Mouse (Mus musculus) midbrain, embryonic 13.5 days (tissue): ENCODE results near the gene Pold4. TPM values are rescaled to one million over a fixed set of nuclear protein-coding genes. Genes with fewer than 3 reads are reported as not detected.

Experiments used
- ATAC-seq: fragments of 200-750 bp; cut with Nextera tagmentation; 2 replicates; pipeline ENCODE4 v1.8.0; 2017; ENCODE audit warnings: mild to moderate bottlenecking, moderate TSS enrichment, moderate library complexity
- H3K27ac ChIP-seq: fragments of 300-500 bp; sonication (generic); 2 replicates; pipeline ENCODE4 v1.5.1; 2015; ENCODE audit warnings: inconsistent platforms, mild to moderate bottlenecking, moderate library complexity
- H3K27me3 ChIP-seq: fragments of 300-500 bp; sonication (generic); 2 replicates; pipeline ENCODE4 v1.6.1; 2015; ENCODE audit warnings: mild to moderate bottlenecking, inconsistent platforms
- H3K36me3 ChIP-seq: fragments of 300-500 bp; sonication (generic); 2 replicates; pipeline ENCODE4 v1.6.1; 2015; ENCODE audit warnings: mild to moderate bottlenecking, inconsistent platforms
- H3K4me1 ChIP-seq: fragments of 300-500 bp; sonication (generic); replicated peaks from 2 replicates; pipeline ENCODE4 v1.6.1; 2015; ENCODE audit warnings: inconsistent platforms
- H3K4me2 ChIP-seq: fragments of 300-500 bp; sonication (generic); replicated peaks from 2 replicates; pipeline ENCODE4 v1.6.1; 2015; ENCODE audit warnings: moderate library complexity, mild to moderate bottlenecking, inconsistent platforms
- H3K4me3 ChIP-seq: fragments of 300-500 bp; sonication (generic); replicated peaks from 2 replicates; pipeline ENCODE4 v1.5.1; 2015; ENCODE audit warnings: mild to moderate bottlenecking, inconsistent platforms
- H3K9ac ChIP-seq: fragments of 300-500 bp; sonication (generic); replicated peaks from 2 replicates; pipeline ENCODE4 v1.6.1; 2015; ENCODE audit warnings: mild to moderate bottlenecking, inconsistent platforms
- H3K9me3 ChIP-seq: fragments of 300-500 bp; sonication (generic); 2 replicates; pipeline ENCODE4 v1.6.1; 2016; ENCODE audit warnings: mild to moderate bottlenecking, inconsistent platforms
- WGBS: fragments of 180-500 bp; shearing (Covaris S2); methylation state at CpG from one replicate; pipeline ENCODE4 v1.1.7; 2015; 5-methylcytosine and 5-hydroxymethylcytosine counted together
- polyA plus RNA-seq: library from polyadenylated mRNA; unstranded; fragments of >200 nt; fragmentation: Nextera tagmentation; extraction: Ambion mirVana; gene quantifications from 2 replicates; pipeline ENCODE4 v1.2.1, GENCODE M21; 2015

The Pold4 gene
- polyA plus RNA-seq, 1 experiment from 2014 or later, result 15.3 TPM

GRCm38 (mm10) chr19:4194021-4194724, 37.5 kb upstream of the Pold4 start:
- H3K27ac ChIP-seq, result no peak overlapping the region
- WGBS, result 92% methylated on average over 8 of the region's 8 CpGs
- peaks cover 20% of the 10 kb centered on the region for H3K4me1 ChIP-seq
- no peak for ATAC-seq
- H3K4me3 ChIP-seq, result no peak overlapping the region
- H3K4me2 ChIP-seq, result 0 out of 2 replicates have a peak overlapping the region, but pooled peaks have one; percentile 98
- no peaks in the 10 kb centered on the region for H3K9me3 ChIP-seq
- peaks cover 50% of the 10 kb centered on the region for H3K36me3 ChIP-seq
- H3K9ac ChIP-seq, result no peak overlapping the region
- H3K27me3 ChIP-seq, result no peaks in the 10 kb centered on the region

GRCm38 (mm10) chr19:4194776-4195650, 36.7 kb upstream of the Pold4 start:
- ATAC-seq, result no peak
- WGBS, result 86% methylated on average over 12 of the region's 12 CpGs
- peaks cover 22% of the 10 kb centered on the region for H3K4me1 ChIP-seq
- peaks cover 53% of the 10 kb centered on the region for H3K36me3 ChIP-seq
- no peak overlapping the region for H3K27ac ChIP-seq
- no peak overlapping the region for H3K4me3 ChIP-seq
- H3K9ac ChIP-seq, result peak overlapping the region; percentile 10; the same call in 1 of the 2 replicates
- H3K4me2 ChIP-seq, result no peak overlapping the region
- H3K9me3 ChIP-seq, result no peaks in the 10 kb centered on the region
- no peaks in the 10 kb centered on the region for H3K27me3 ChIP-seq

- H3K4me1 ChIP-seq, result peaks cover 32% of the 10 kb centered on the region
Observed at GRCm38 (mm10) chr19:4196048-4196447, 35.7 kb upstream of the Pold4 start.

GRCm38 (mm10) chr19:4196548-4196947, 35.2 kb upstream of the Pold4 start:
- no peak for ATAC-seq
- 67% methylated on average over 5 of the region's 5 CpGs for WGBS
- Histone ChIP-seq H3K4me1 (peaks cover 34% of the 10 kb centered on the region), H3K4me3 (no peak overlapping the region), H3K9ac (no peak overlapping the region), H3K9me3 (no peaks in the 10 kb centered on the region), H3K27ac (no peak overlapping the region), H3K27me3 (no peaks in the 10 kb centered on the region), H3K36me3 (peaks cover 53% of the 10 kb centered on the region), H3K4me2 (no peak overlapping the region)

More at GRCm38 (mm10) chr19:4196048-4196447, 35.7 kb upstream of the Pold4 start:
- Histone ChIP-seq H3K9ac (no peak overlapping the region; the same call in 1 of the 2 replicates), H3K36me3 (peaks cover 53% of the 10 kb centered on the region), H3K4me2 (no peak overlapping the region), H3K27me3 (no peaks in the 10 kb centered on the region), H3K9me3 (no peaks in the 10 kb centered on the region), H3K4me3 (no peak overlapping the region), H3K27ac (no peak overlapping the region)
- ATAC-seq, result no peak
- 69% methylated on average over 2 of the region's 2 CpGs for WGBS

GRCm38 (mm10) chr19:4197180-4197579, 34.5 kb upstream of the Pold4 start:
- H3K36me3 ChIP-seq, result peaks cover 53% of the 10 kb centered on the region
- 75% methylated on average over 3 of the region's 3 CpGs for WGBS
- H3K4me1 ChIP-seq, result peaks cover 39% of the 10 kb centered on the region
- H3K4me2 ChIP-seq, result no peak overlapping the region
- no peak overlapping the region for H3K27ac ChIP-seq
- no peak for ATAC-seq
- no peak overlapping the region for H3K9ac ChIP-seq
- H3K9me3 ChIP-seq, result no peaks in the 10 kb centered on the region
- no peaks in the 10 kb centered on the region for H3K27me3 ChIP-seq
- no peak overlapping the region for H3K4me3 ChIP-seq

DNA sequence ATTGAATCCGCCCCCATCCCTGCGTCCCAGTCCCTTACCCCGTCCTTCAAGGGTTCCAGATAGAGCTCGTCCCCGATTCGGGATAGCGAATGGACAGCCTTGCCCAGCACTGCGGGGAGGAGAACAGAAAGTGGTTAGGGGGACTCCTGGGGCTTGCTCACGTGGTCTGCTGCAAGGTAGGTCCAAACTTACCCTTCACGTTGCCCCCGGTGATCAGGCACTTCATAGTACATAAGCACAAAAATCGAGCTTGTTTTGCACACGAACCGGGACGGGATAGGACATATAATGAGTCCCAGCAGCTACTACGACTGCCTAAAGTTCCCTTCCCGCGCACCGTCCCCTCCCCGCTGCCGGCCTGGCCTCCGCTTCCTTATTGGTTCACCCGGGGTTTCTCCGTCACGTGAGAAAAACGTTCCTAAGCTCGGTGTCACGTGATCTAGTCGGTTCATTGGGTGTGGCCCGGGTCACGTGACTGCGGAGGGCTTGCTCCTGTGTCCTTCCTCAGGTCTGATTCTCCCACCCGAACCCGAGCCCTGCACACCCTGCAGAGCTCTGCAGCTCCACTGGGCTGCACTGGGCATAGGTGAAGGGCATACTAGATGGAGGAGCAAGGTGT, 30.3 kb upstream of the Pold4 start, which contains the start of gene Rad9a:
Gene Rad9a (minus strand): TSS at position 372 of the 619 bp plus-strand sequence.
- Histone ChIP-seq H3K36me3 (peaks cover 21% of the 10 kb centered on the region), H3K27ac (peak within 1 kb of the TSS; percentile 28; the same call in 1 of the 2 replicates), H3K4me1 (peaks cover 23% of the 10 kb centered on the region), H3K9ac (peak within 1 kb of the TSS; percentile 76), H3K4me2 (peak within 1 kb of the TSS; percentile 90), H3K4me3 (peak within 1 kb of the TSS; percentile 62), H3K27me3 (peaks cover 26% of the 10 kb centered on the region), H3K9me3 (no peaks in the 10 kb centered on the region)
- peak; percentile 87 for ATAC-seq
- under 1% methylated on average over 34 of the region's 34 CpGs for WGBS

DNA sequence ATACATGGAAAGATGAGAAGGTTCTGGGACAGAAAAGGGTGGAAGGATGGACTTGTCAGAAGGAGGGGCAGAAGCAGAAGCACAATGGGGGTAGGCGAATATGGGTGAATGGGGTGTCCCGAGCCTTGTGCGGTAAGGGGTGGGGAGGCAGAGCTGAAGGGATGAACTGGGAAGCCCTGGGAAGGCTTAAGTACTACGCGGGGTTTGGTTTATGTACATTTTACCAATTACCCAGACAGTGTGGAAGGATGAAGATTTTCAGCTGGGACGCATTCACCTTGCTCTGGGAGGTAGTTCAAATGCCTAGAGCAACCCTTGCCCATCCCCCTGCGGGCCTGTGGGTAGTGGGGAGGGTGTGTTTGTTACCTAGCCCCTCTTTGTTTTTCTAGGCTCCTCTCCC, 29.6 kb upstream of the Pold4 start:
- ATAC-seq, result peak; percentile 37; the same call in 1 of the 2 replicates
- peaks cover 28% of the 10 kb centered on the region for H3K27me3 ChIP-seq
- peaks cover 23% of the 10 kb centered on the region for H3K4me1 ChIP-seq
- H3K36me3 ChIP-seq, result peaks cover 14% of the 10 kb centered on the region
- WGBS, result 31% methylated on average over 7 of the region's 7 CpGs
- no peaks in the 10 kb centered on the region for H3K9me3 ChIP-seq
- peak overlapping the region; percentile 59 for H3K9ac ChIP-seq
- no peak overlapping the region for H3K27ac ChIP-seq
- peak overlapping the region; percentile 90 for H3K4me2 ChIP-seq
- peak overlapping the region; percentile 62 for H3K4me3 ChIP-seq

DNA sequence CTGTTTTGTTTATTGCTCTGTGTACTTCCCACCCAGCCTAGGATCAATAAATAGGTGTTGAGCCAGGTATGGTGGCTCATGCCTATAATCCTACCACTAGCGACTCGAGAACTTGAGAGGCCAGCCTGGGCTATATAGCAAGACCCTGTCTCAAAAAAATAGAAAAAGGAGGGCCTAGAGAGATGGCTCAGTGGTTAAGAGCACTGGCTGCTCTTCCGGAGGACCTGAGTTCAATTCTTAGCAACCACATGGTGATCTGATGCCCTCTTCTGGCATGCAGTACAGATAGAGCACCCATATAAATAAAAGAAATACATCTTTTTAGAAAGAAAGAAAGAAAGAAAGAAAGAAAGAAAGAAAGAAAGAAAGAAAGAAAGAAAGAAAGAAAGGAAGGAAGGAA, 28.6 kb upstream of the Pold4 start:
- no peak overlapping the region for H3K4me3 ChIP-seq
- H3K27me3 ChIP-seq, result peaks cover 28% of the 10 kb centered on the region
- 74% methylated on average over 3 of the region's 3 CpGs for WGBS
- ATAC-seq, result no peak
- H3K9me3 ChIP-seq, result no peaks in the 10 kb centered on the region
- H3K4me2 ChIP-seq, result no peak overlapping the region
- no peak overlapping the region for H3K27ac ChIP-seq
- peaks cover 23% of the 10 kb centered on the region for H3K4me1 ChIP-seq
- H3K9ac ChIP-seq, result no peak overlapping the region
- H3K36me3 ChIP-seq, result peaks cover 6% of the 10 kb centered on the region; the same call in 1 of the 2 replicates

- peaks cover 6% of the 10 kb centered on the region; the same call in 1 of the 2 replicates for H3K36me3 ChIP-seq
- H3K27ac ChIP-seq, result no peak overlapping the region
- H3K4me1 ChIP-seq, result peaks cover 23% of the 10 kb centered on the region
- no peak for ATAC-seq
- no peaks in the 10 kb centered on the region for H3K9me3 ChIP-seq
- no peak overlapping the region for H3K4me2 ChIP-seq
- H3K27me3 ChIP-seq, result peaks cover 28% of the 10 kb centered on the region
- WGBS, result 62% methylated on average over 13 of the region's 13 CpGs
- no peak overlapping the region for H3K9ac ChIP-seq
- no peak overlapping the region for H3K4me3 ChIP-seq
Observed at GRCm38 (mm10) chr19:4203604-4204326, 27.9 kb upstream of the Pold4 start.

DNA sequence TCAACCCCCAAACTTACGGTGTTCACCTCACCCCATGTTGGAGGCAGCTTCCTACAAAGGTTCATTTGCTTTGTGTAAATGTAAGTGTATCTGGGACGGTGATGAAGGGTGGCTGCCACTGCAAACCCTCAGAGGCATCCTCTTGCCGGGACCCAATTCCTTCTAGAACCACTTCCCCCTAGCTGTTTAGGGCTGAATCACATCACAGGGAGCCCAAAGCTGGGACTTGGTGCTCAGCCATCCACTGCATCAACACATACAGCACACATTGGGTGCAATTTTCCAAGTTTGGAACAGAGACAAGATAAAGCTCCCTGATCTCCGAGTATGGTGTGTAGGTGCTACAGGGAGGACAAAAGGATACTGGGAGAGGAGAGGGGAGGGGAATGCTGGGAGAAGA, 26.8 kb upstream of the Pold4 start:
- H3K27me3 ChIP-seq, result peaks cover 28% of the 10 kb centered on the region

DNA sequence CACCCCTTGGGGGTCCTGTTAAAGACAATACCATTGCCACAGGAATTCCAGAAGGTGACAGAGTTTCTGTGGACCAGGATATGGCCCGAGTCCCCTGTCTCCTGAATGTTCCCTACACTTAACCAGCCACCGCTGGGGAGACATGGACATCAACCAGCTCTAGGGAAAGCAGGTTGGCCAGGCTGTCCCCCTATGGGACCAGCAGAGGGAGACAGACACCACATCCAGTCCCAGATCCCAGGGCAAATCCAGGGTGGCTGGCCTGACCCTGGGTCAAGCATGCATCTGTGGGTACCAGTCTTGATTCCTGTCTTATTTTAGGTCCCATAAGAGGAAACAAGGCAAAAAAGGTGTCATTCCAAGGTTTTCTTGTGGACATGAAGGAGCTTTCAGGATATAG, 24.7 kb upstream of the Pold4 start:
- no peak overlapping the region for H3K4me3 ChIP-seq
- peaks cover 40% of the 10 kb centered on the region for H3K27me3 ChIP-seq
- ATAC-seq, result peak; percentile 29; the same call in 1 of the 2 replicates
- no peak overlapping the region for H3K4me2 ChIP-seq
- WGBS, result 2% methylated on average over 2 of the region's 2 CpGs
- H3K27ac ChIP-seq, result no peak overlapping the region
- no peaks in the 10 kb centered on the region for H3K36me3 ChIP-seq
- H3K9me3 ChIP-seq, result no peaks in the 10 kb centered on the region
- no peak overlapping the region for H3K9ac ChIP-seq
- H3K4me1 ChIP-seq, result peaks cover 6% of the 10 kb centered on the region

More for the DNA sequence above, 26.8 kb upstream of the Pold4 start:
- no peak overlapping the region for H3K27ac ChIP-seq
- H3K4me2 ChIP-seq, result no peak overlapping the region
- no peak overlapping the region for H3K4me3 ChIP-seq
- H3K9ac ChIP-seq, result no peak overlapping the region
- peaks cover 22% of the 10 kb centered on the region for H3K4me1 ChIP-seq
- ATAC-seq, result no peak
- H3K36me3 ChIP-seq, result no peaks in the 10 kb centered on the region
- WGBS, result 68% methylated on average over 4 of the region's 4 CpGs
- H3K9me3 ChIP-seq, result no peaks in the 10 kb centered on the region
